Mouse (Mus musculus) MEL (cell line): Measurements from ENCODE around the gene Prickle2. TPM values are rescaled to one million over a fixed set of nuclear protein-coding genes. Genes with fewer than 3 reads are reported as not detected.

Experiments used
- DNase-seq: peaks from one replicate; pipeline ENCODE4 v3.0.0; 2011; ENCODE audit warnings: low read depth, low spot score
- H3K27ac ChIP-seq: 2 replicates; pipeline ENCODE4 v1.5.1; 2012; ENCODE audit warnings: low read depth, mild to moderate bottlenecking, control low read depth, low read length, moderate library complexity; ENCODE audit not compliant: control insufficient read depth
- H3K27me3 ChIP-seq, 2 experiments: fragments of 150-350 bp in 1 of 2; sonication (generic) in 1 of 2; 2 replicates each; pipeline ENCODE4 v1.6.1; 2012; ENCODE audit warnings: low read length in 2 of 2, mild to moderate bottlenecking in 2 of 2, improper control_type of control experiment in 1 of 2, moderate library complexity in 1 of 2; ENCODE audit not compliant: insufficient read depth in 2 of 2, control insufficient read depth in 1 of 2
- H3K36me3 ChIP-seq, 2 experiments: 2 replicates each; pipeline ENCODE4 v1.6.1; 2012 to 2014; ENCODE audit warnings: low read length in 2 of 2, improper control_type of control experiment in 1 of 2, inconsistent platforms in 1 of 2, mild to moderate bottlenecking in 1 of 2; ENCODE audit not compliant: insufficient read depth in 2 of 2, control insufficient read depth in 1 of 2
- H3K4me1 ChIP-seq, 2 experiments: fragments of 150-350 bp in 1 of 2; sonication (generic) in 1 of 2; 2 replicates each; pipeline ENCODE4 v1.6.1; 2012; ENCODE audit warnings: low read length in 2 of 2, improper control_type of control experiment in 1 of 2, mild to moderate bottlenecking in 1 of 2; ENCODE audit not compliant: insufficient read depth in 2 of 2, control insufficient read depth in 1 of 2
- H3K4me3 ChIP-seq, 2 experiments: fragments of 150-350 bp in 1 of 2; sonication (generic) in 1 of 2; 2 replicates each; pipeline ENCODE4 v1.5.1; 2012; ENCODE audit warnings: low read depth in 2 of 2, low read length in 2 of 2, mild to moderate bottlenecking in 2 of 2, moderate library complexity in 2 of 2, control low read depth in 1 of 2, improper control_type of control experiment in 1 of 2; ENCODE audit not compliant: control insufficient read depth in 1 of 2, insufficient read depth in 1 of 2
- H3K79me2 ChIP-seq: 2 replicates; pipeline ENCODE4 v1.6.1; 2012; ENCODE audit warnings: mild to moderate bottlenecking, low read length, moderate library complexity; ENCODE audit not compliant: control insufficient read depth, poor library complexity, insufficient read depth
- H3K9ac ChIP-seq: 2 replicates; pipeline ENCODE4 v1.6.1; 2012; ENCODE audit warnings: low read depth, mild to moderate bottlenecking, control low read depth, low read length, moderate library complexity; ENCODE audit not compliant: control insufficient read depth, poor library complexity, severe bottlenecking
- H3K9me3 ChIP-seq: fragments of 150-350 bp; sonication (generic); replicated peaks from 2 replicates; pipeline ENCODE4 v1.6.1; 2012; ENCODE audit warnings: mild to moderate bottlenecking, low read length, improper control_type of control experiment, moderate library complexity; ENCODE audit not compliant: insufficient read depth
- BHLHE40 ChIP-seq: IDR thresholded peaks from 2 replicates; pipeline ENCODE4 v1.6.1; 2012; ENCODE audit warnings: low read depth, mild to moderate bottlenecking, inconsistent platforms, low read length, improper control_type of control experiment, borderline replicate concordance
- CHD1 ChIP-seq: IDR thresholded peaks from 2 replicates; pipeline ENCODE4 v1.6.1; 2012; ENCODE audit warnings: low read depth, mild to moderate bottlenecking, inconsistent platforms, low read length, improper control_type of control experiment
- CHD2 ChIP-seq: IDR thresholded peaks from 2 replicates; pipeline ENCODE4 v1.6.1; 2011; ENCODE audit warnings: low read length, improper control_type of control experiment
- CTCF ChIP-seq, 3 experiments: IDR thresholded peaks in 2 of 3; conservative IDR thresholded peaks in 1 of 3; 2 replicates each; pipeline ENCODE4 v1.5.1; 2011 to 2012; ENCODE audit warnings: low read length in 3 of 3, low read depth in 2 of 3, mild to moderate bottlenecking in 2 of 3, improper control_type of control experiment in 1 of 3, inconsistent platforms in 1 of 3, mixed read lengths in 1 of 3, moderate library complexity in 1 of 3; ENCODE audit not compliant: control insufficient read depth in 1 of 3, insufficient read depth in 1 of 3, poor library complexity in 1 of 3, severe bottlenecking in 1 of 3
- ELF1 ChIP-seq: IDR thresholded peaks from 2 replicates; pipeline ENCODE4 v1.6.1; 2014; ENCODE audit warnings: low read depth, mild to moderate bottlenecking, inconsistent platforms, low read length, improper control_type of control experiment, moderate library complexity
- ETS1 ChIP-seq: IDR thresholded peaks from 2 replicates; pipeline ENCODE4 v1.6.1; 2012; ENCODE audit warnings: low read depth, mild to moderate bottlenecking, inconsistent platforms, low read length, improper control_type of control experiment, moderate library complexity
- GATA1 ChIP-seq: IDR thresholded peaks from 2 replicates; pipeline ENCODE4 v1.6.1; 2011; ENCODE audit warnings: low read depth, low read length, improper control_type of control experiment
- MAX ChIP-seq: IDR thresholded peaks from 2 replicates; pipeline ENCODE4 v1.6.1; 2011; ENCODE audit warnings: low read length, improper control_type of control experiment
- MAZ ChIP-seq: IDR thresholded peaks from 2 replicates; pipeline ENCODE4 v1.6.1; 2012; ENCODE audit warnings: low read depth, mild to moderate bottlenecking, inconsistent platforms, low read length, improper control_type of control experiment
- MYB ChIP-seq: IDR thresholded peaks from 2 replicates; pipeline ENCODE4 v1.6.1; 2011; ENCODE audit warnings: mild to moderate bottlenecking, low read depth, low read length, improper control_type of control experiment
- MYC ChIP-seq: IDR thresholded peaks from 2 replicates; pipeline ENCODE4 v1.6.1; 2011; ENCODE audit warnings: low read depth, mild to moderate bottlenecking, low read length, improper control_type of control experiment, moderate library complexity
- NRF1 ChIP-seq: IDR thresholded peaks from 2 replicates; pipeline ENCODE4 v1.6.1; 2014; ENCODE audit warnings: low read depth, mild to moderate bottlenecking, inconsistent platforms, low read length, improper control_type of control experiment, moderate library complexity; ENCODE audit not compliant: poor library complexity, insufficient read depth, severe bottlenecking
- POLR2A ChIP-seq, 2 experiments: IDR thresholded peaks; 2 replicates each; pipeline ENCODE4 v1.6.1; 2011 to 2012; ENCODE audit warnings: low read length in 2 of 2, mild to moderate bottlenecking in 2 of 2, control low read depth in 1 of 2, improper control_type of control experiment in 1 of 2, low read depth in 1 of 2, moderate library complexity in 1 of 2; ENCODE audit not compliant: control insufficient read depth in 1 of 2, insufficient read depth in 1 of 2, poor library complexity in 1 of 2
- POLR2AphosphoS2 ChIP-seq: IDR thresholded peaks from 2 replicates; pipeline ENCODE4 v1.6.1; 2011; ENCODE audit warnings: low read length, improper control_type of control experiment
- POLR2AphosphoS5 ChIP-seq: IDR thresholded peaks from 2 replicates; pipeline ENCODE4 v1.6.1; 2012; ENCODE audit warnings: low read depth, borderline replicate concordance, mild to moderate bottlenecking, inconsistent platforms, low read length, moderate library complexity, mixed read lengths
- RCOR1 ChIP-seq: IDR thresholded peaks from 2 replicates; pipeline ENCODE4 v1.6.1; 2012; ENCODE audit warnings: low read depth, mild to moderate bottlenecking, inconsistent platforms, low read length, improper control_type of control experiment
- SIN3A ChIP-seq: IDR thresholded peaks from 2 replicates; pipeline ENCODE4 v1.6.1; 2012; ENCODE audit warnings: low read length, improper control_type of control experiment, inconsistent platforms
- TAL1 ChIP-seq: IDR thresholded peaks from 2 replicates; pipeline ENCODE4 v1.6.1; 2012; ENCODE audit warnings: mild to moderate bottlenecking, inconsistent platforms, low read length, moderate library complexity, mixed read lengths
- TCF12 ChIP-seq: IDR thresholded peaks from 2 replicates; pipeline ENCODE4 v1.6.1; 2014; ENCODE audit warnings: low read depth, mild to moderate bottlenecking, inconsistent platforms, low read length, improper control_type of control experiment, moderate library complexity
- USF2 ChIP-seq, 2 experiments: IDR thresholded peaks; 2 replicates each; pipeline ENCODE4 v1.6.1; 2011 to 2012; ENCODE audit warnings: improper control_type of control experiment in 2 of 2, low read length in 2 of 2, borderline replicate concordance in 1 of 2, inconsistent platforms in 1 of 2, low read depth in 1 of 2, mild to moderate bottlenecking in 1 of 2; ENCODE audit not compliant: insufficient read depth in 1 of 2
- ZKSCAN1 ChIP-seq: IDR thresholded peaks from 2 replicates; pipeline ENCODE4 v1.6.1; 2012; ENCODE audit warnings: low read depth, mild to moderate bottlenecking, inconsistent platforms, low read length, improper control_type of control experiment, moderate library complexity
- ZMIZ1 ChIP-seq: IDR thresholded peaks from 2 replicates; pipeline ENCODE4 v1.6.1; 2012; ENCODE audit warnings: low read depth, mild to moderate bottlenecking, inconsistent platforms, low read length, improper control_type of control experiment, moderate library complexity
- polyA plus RNA-seq, 2 experiments: library from polyadenylated mRNA; stranded (reverse) in 1 of 2; unstranded in 1 of 2; fragments of >175 nt in 1 of 2; fragments of >200 nt in 1 of 2; gene quantifications; 2 replicates each; pipeline versions ENCODE4 v1.2.1 to v1.2.4; 2012; ENCODE audit warnings: low replicate concordance in 2 of 2, low read depth in 1 of 2; ENCODE audit not compliant: insufficient read length in 2 of 2, insufficient read depth in 1 of 2, missing spikeins in 1 of 2
- total RNA-seq: library from RNA; depleted of rRNA; stranded (reverse); fragments of 300-350 nt; gene quantifications from 2 replicates; pipeline ENCODE4 v1.2.3, GENCODE M21; 2012

Gene Prickle2
- total and polyA plus RNA-seq, 3 experiments: not detected

GRCm38 (mm10) chr6:92670518-92671147 is 35.3 kb downstream of the Prickle2 start:
- no peak for DNase-seq
- TF ChIP-seq GATA1 (no peak), USF2 (IDR thresholded peaks at IDR 0.05; ENCODE audit: borderline replicate concordance in 1 of 2, insufficient read depth in 1 of 2, low read depth in 1 of 2, low read length in 2 of 2) (no peak), MAX (no peak), CHD2 (no peak), TAL1 (no peak), NRF1 (no peak)
- H3K4me3 ChIP-seq: no peak overlapping the region
- H3K4me1 ChIP-seq: no peaks in the 10 kb centered on the region
- no peaks in the 10 kb centered on the region for H3K9me3 ChIP-seq
- no peak overlapping the region for H3K9ac ChIP-seq
- H3K27ac ChIP-seq: no peak overlapping the region
- no peaks in the 10 kb centered on the region for H3K27me3 ChIP-seq
- H3K36me3 ChIP-seq: no peaks in the 10 kb centered on the region
- H3K79me2 ChIP-seq: no peaks in the 10 kb centered on the region

DNA sequence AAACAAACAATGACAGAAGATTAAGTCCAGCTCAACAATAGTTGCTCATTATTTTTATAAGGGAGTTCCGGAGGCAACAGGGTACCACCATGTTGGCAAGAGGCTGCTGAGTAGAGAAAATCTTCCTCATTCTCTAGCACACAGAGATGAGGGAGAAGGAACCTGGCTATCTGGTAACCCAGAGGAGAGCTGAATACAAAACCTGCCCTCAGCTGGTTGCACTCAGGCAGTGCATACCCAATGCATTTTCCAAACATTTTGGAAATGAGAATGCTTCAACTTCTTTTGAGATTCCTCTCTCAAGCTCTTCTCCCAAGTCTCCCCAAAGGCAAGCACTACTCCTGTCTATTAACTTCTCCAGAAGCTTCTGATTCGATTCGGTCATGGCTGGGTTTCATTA is 36.3 kb downstream of the Prickle2 start:
- no peaks in the 10 kb centered on the region for H3K4me1 ChIP-seq
- DNase-seq: no peak
- H3K4me3 ChIP-seq: no peak overlapping the region
- TF ChIP-seq SIN3A (no peak), MYB (no peak), POLR2AphosphoS5 (no peak), ZMIZ1 (no peak), TCF12 (no peak), CTCF (IDR thresholded peaks at IDR 0.05 in 2 of 3, conservative IDR thresholded peaks at IDR 0.05 in 1 of 3; ENCODE audit: control insufficient read depth in 1 of 3, insufficient read depth in 1 of 3, low read depth in 2 of 3, low read length in 3 of 3, poor library complexity in 1 of 3, severe bottlenecking in 1 of 3) (no peak), BHLHE40 (no peak), ETS1 (no peak), ELF1 (no peak), TAL1 (no peak), POLR2AphosphoS2 (no peak), MAZ (no peak), RCOR1 (no peak), GATA1 (no peak), CHD1 (no peak), MYC (no peak), POLR2A (IDR thresholded peaks at IDR 0.05; ENCODE audit: control insufficient read depth in 1 of 2, insufficient read depth in 1 of 2, low read depth in 1 of 2, low read length in 2 of 2, poor library complexity in 1 of 2) (no peak), ZKSCAN1 (no peak), NRF1 (no peak)
- TF ChIP-seq, all 39 proteins: peak for 0
- Histone ChIP-seq H3K9me3 (no peaks in the 10 kb centered on the region), H3K27me3 (no peaks in the 10 kb centered on the region), H3K36me3 (no peaks in the 10 kb centered on the region), H3K27ac (no peak overlapping the region), H3K9ac (no peak overlapping the region), H3K79me2 (no peaks in the 10 kb centered on the region)
